Mouse (Mus musculus) erythroblast, embryonic 14.5 days (primary cell): Measurements from ENCODE around the gene Odf4.

ENCODE experiments used
- GATA1 ChIP-seq: IDR thresholded peaks from 2 replicates; pipeline ENCODE4 v1.6.1; 2012; ENCODE audit warnings: low read length, inconsistent platforms, mixed read lengths
- TAL1 ChIP-seq: IDR thresholded peaks from 3 replicates; pipeline ENCODE4 v1.6.1; 2012; ENCODE audit warnings: low read length, inconsistent platforms, mixed read lengths

GRCm38 (mm10) chr11:68905138-68905531, 21.7 kb downstream of the Odf4 start:
- TF ChIP-seq TAL1: no peak
- TF ChIP-seq GATA1: no peak
